Mouse (Mus musculus): ENCODE results near the gene Ahsg.

GRCm38 (mm10) chr16:22878716-22879115 is 12.4 kb upstream of the Ahsg start:
- no peak for TF ChIP-seq BHLHE40 (IDR thresholded peaks at IDR 0.05; ENCODE audit: borderline replicate concordance, low read depth, low read length)
- TF ChIP-seq MAX (IDR thresholded peaks at IDR 0.05; ENCODE audit: low read length), result no peak
- TF ChIP-seq POLR2A (IDR thresholded peaks at IDR 0.05; ENCODE audit: control insufficient read depth in 1 of 2, insufficient read depth in 1 of 2, low read depth in 1 of 2, low read length in 2 of 2, poor library complexity in 1 of 2), result no peak
- TF ChIP-seq USF2 (IDR thresholded peaks at IDR 0.05; ENCODE audit: borderline replicate concordance in 1 of 2, insufficient read depth in 1 of 2, low read depth in 1 of 2, low read length in 2 of 2), result no peak
- TF ChIP-seq TBP (IDR thresholded peaks at IDR 0.05; ENCODE audit: low read depth, low read length), result no peak
- TF ChIP-seq GABPA (IDR thresholded peaks at IDR 0.05; ENCODE audit: low read depth, low read length), result no peak
- no peak for TF ChIP-seq CTCF (IDR thresholded peaks at IDR 0.05 in 2 of 3, conservative IDR thresholded peaks at IDR 0.05 in 1 of 3; ENCODE audit: control insufficient read depth in 1 of 3, insufficient read depth in 1 of 3, low read depth in 2 of 3, low read length in 3 of 3, poor library complexity in 1 of 3, severe bottlenecking in 1 of 3)

All from MEL (cell line).